Mouse (Mus musculus): ENCODE results near the gene Cul1.

DNA sequence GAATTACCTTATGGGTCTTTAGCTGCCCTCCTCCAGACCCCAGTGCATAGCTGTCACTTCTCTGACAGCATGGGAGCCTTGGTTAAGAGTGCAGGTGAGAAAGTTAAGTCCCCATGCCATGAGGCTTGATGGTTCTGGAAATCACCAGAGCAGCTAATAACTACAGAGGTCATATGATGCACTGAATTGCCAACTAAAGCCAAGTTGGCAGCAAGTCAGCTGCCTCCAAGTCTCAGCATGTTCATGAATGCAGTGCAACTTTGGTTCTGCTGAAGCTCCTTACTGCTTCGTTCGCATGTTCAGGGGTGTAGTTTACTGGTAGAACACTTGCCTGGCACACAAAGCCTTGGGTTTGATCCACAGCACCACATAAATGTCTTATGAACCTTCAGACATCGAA is 69.2 kb downstream of the Cul1 start:
- TF ChIP-seq CTCF (IDR thresholded peaks at IDR 0.05; ENCODE audit: low read depth): no peak
- TF ChIP-seq EP300 (optimal IDR thresholded peaks at IDR 0.05): no peak
